Mouse (Mus musculus) stomach, postnatal 0 days (tissue): ENCODE data around the gene Nle1. TPM values are rescaled to one million over a fixed set of nuclear protein-coding genes. Genes with fewer than 3 reads are reported as not detected.

ENCODE experiments used
- ATAC-seq: fragments of 200-750 bp; cut with Nextera tagmentation; 2 replicates; pipeline ENCODE4 v1.8.0; 2017; ENCODE audit not compliant: low FRiP score, low TSS enrichment
- DNase-seq: peaks from one replicate; pipeline ENCODE4 v3.0.0-alpha.2; 2016; ENCODE audit warnings: low spot score
- H3K27ac ChIP-seq: fragments of 300-500 bp; sonication (generic); replicated peaks from 2 replicates; pipeline ENCODE4 v1.5.1; 2014; ENCODE audit warnings: mild to moderate bottlenecking, control low read depth
- H3K27me3 ChIP-seq: fragments of 300-500 bp; sonication (generic); 2 replicates; pipeline ENCODE4 v1.6.1; 2014; ENCODE audit warnings: low read length; ENCODE audit not compliant: control insufficient read depth, insufficient read depth
- H3K36me3 ChIP-seq: fragments of 300-500 bp; sonication (generic); 2 replicates; pipeline ENCODE4 v1.6.1; 2014; ENCODE audit warnings: low read length, mixed read lengths; ENCODE audit not compliant: control insufficient read depth, insufficient read depth
- H3K4me1 ChIP-seq: fragments of 300-500 bp; sonication (generic); replicated peaks from 2 replicates; pipeline ENCODE4 v1.6.1; 2014; ENCODE audit warnings: antibody characterized with exemption; ENCODE audit not compliant: control insufficient read depth, insufficient read depth
- H3K4me2 ChIP-seq: fragments of 300-500 bp; sonication (generic); replicated peaks from 2 replicates; pipeline ENCODE4 v1.6.1; 2014; ENCODE audit warnings: low read depth, mild to moderate bottlenecking, control low read depth, moderate library complexity
- H3K4me3 ChIP-seq: fragments of 300-500 bp; sonication (generic); 2 replicates; pipeline ENCODE4 v1.5.1; 2014; ENCODE audit warnings: low read depth, low read length, control low read depth
- H3K9ac ChIP-seq: fragments of 300-500 bp; sonication (generic); 2 replicates; pipeline ENCODE4 v1.6.1; 2014; ENCODE audit warnings: mild to moderate bottlenecking, low read length, control low read depth, mixed read lengths
- H3K9me3 ChIP-seq: fragments of 300-500 bp; sonication (generic); 2 replicates; pipeline ENCODE4 v1.6.1; 2016; ENCODE audit warnings: low read length; ENCODE audit not compliant: control insufficient read depth
- CTCF ChIP-seq: IDR thresholded peaks from 2 replicates; pipeline ENCODE4 v1.5.1; 2016; ENCODE audit warnings: antibody characterized with exemption, low read depth, mild to moderate bottlenecking, moderate library complexity
- EP300 ChIP-seq: optimal IDR thresholded peaks from 2 replicates; pipeline ENCODE3; 2016; ENCODE audit warnings: antibody characterized with exemption
- WGBS: fragments of 180-500 bp; shearing (Covaris S2); extraction: QIAGEN DNeasy Blood & Tissue Kit; methylation state at CpG from one replicate; pipeline ENCODE4 v1.1.7; 2014; 5-methylcytosine and 5-hydroxymethylcytosine counted together
- polyA plus RNA-seq: library from polyadenylated mRNA; unstranded; fragments of >200 nt; fragmentation: Nextera tagmentation; extraction: Ambion mirVana; gene quantifications from 2 replicates; pipeline ENCODE4 v1.2.1, GENCODE M21; 2015

Gene Nle1
- polyA plus RNA-seq, 1 experiment from 2014 or later: 15.3 TPM

- 6% methylated on average over 16 of the region's 16 CpGs for WGBS
- DNase-seq (peak; percentile 80), ATAC-seq (no peak)
- H3K36me3 ChIP-seq: no peaks in the 10 kb centered on the region
- no peak overlapping the region for H3K27ac ChIP-seq
- H3K4me3 ChIP-seq: no peak overlapping the region
- H3K27me3 ChIP-seq: no peaks in the 10 kb centered on the region
- no peaks in the 10 kb centered on the region for H3K4me1 ChIP-seq
- no peak for TF ChIP-seq EP300
- peak; percentile 99 for TF ChIP-seq CTCF
- no peak overlapping the region for H3K9ac ChIP-seq
- no peaks in the 10 kb centered on the region for H3K9me3 ChIP-seq
- peak overlapping the region; percentile 42 for H3K4me2 ChIP-seq
These were observed 6.6 kb upstream of the Nle1 start for GRCm38 (mm10) chr11:82914711-82915352.

- Histone ChIP-seq H3K4me3 (no peak overlapping the region), H3K27me3 (no peaks in the 10 kb centered on the region), H3K4me1 (peaks cover 3% of the 10 kb centered on the region), H3K9ac (no peak overlapping the region), H3K9me3 (no peaks in the 10 kb centered on the region), H3K4me2 (no peak overlapping the region), H3K27ac (no peak overlapping the region), H3K36me3 (no peaks in the 10 kb centered on the region)
- 72% methylated on average over 11 of the region's 11 CpGs for WGBS
- no peak for TF ChIP-seq CTCF
- TF ChIP-seq EP300: no peak
- ATAC-seq (no peak), DNase-seq (no peak)
These were observed 2.6 kb upstream of the Nle1 start for GRCm38 (mm10) chr11:82910679-82911389.

GRCm38 (mm10) chr11:82910250-82910649 lies 2.0 kb upstream of the Nle1 start, which contains the start of gene Unc45b:
Gene Unc45b, plus strand, starts transcription at chr11:82910550.
- Histone ChIP-seq H3K4me2 (no peak within 1 kb of the TSS), H3K36me3 (no peaks in the 10 kb centered on the region; the same call in 1 of the 2 replicates), H3K4me1 (peaks cover 3% of the 10 kb centered on the region), H3K27me3 (no peaks in the 10 kb centered on the region), H3K9ac (no peak within 1 kb of the TSS), H3K27ac (no peak within 1 kb of the TSS), H3K4me3 (no peak within 1 kb of the TSS), H3K9me3 (no peaks in the 10 kb centered on the region)
- TF ChIP-seq EP300 (no peak), CTCF (no peak)
- DNase-seq (no peak), ATAC-seq (no peak)
- WGBS: 74% methylated on average over 4 of the region's 4 CpGs

GRCm38 (mm10) chr11:82908608-82908989 lies 388 bp upstream of the Nle1 start:
- Histone ChIP-seq H3K36me3 (peaks cover 12% of the 10 kb centered on the region), H3K9ac (peak overlapping the region; percentile 18; the same call in 1 of the 2 replicates), H3K4me3 (no peak overlapping the region), H3K9me3 (no peaks in the 10 kb centered on the region), H3K27ac (no peak overlapping the region), H3K4me1 (peaks cover 3% of the 10 kb centered on the region), H3K4me2 (peak overlapping the region; percentile 87), H3K27me3 (no peaks in the 10 kb centered on the region)
- DNase-seq: no peak
- no peak for TF ChIP-seq EP300
- ATAC-seq: no peak
- WGBS: 59% methylated on average over 10 of the region's 10 CpGs

DNA sequence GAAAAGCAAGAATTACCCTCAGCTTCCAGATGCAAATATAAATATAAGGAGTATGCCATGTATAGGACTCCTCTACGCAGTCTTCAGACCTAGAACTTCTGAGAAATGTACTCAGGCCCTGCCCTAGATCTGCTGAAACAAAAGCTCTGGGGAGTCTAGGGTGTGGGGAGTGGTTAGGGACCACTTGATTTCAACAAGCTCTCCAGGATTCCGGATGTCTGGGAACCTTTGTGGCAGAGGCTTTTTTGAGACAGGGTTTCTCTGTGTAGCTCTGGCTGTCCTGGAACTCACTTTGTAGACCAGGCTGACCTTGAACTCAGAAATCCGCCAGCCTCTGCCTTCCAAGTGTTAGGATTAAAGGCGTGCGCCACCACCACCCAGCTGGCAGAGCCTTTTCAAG lies 2.4 kb downstream of the Nle1 start:
- Histone ChIP-seq H3K4me1 (peaks cover 3% of the 10 kb centered on the region), H3K9me3 (no peaks in the 10 kb centered on the region), H3K4me2 (no peak overlapping the region), H3K9ac (no peak overlapping the region), H3K27ac (no peak overlapping the region), H3K27me3 (no peaks in the 10 kb centered on the region), H3K36me3 (peaks cover 27% of the 10 kb centered on the region), H3K4me3 (no peak overlapping the region)
- DNase-seq (no peak), ATAC-seq (no peak)
- 95% methylated on average over 5 of the region's 5 CpGs for WGBS
- no peak for TF ChIP-seq CTCF
- no peak for TF ChIP-seq EP300

DNA sequence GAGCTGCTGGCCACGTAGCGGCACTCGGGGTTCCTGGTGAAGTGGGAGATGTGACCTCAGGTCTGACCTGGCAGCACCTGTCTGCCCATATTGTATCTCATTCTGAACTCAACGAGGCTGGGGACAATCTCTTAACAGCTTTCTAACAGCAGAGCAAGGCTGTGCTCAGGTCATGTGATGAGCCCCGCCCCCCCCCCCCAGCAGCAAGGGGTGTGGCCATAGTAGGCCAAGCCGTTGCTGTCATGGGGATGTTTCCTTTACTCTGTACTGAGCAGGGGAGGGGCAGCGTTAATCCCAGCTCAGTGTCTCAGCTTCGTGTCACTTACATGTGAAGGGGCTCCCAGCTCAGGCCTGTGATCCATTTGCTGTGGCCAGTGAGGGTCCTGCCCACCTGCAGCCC lies 3.3 kb downstream of the Nle1 start:
- peaks cover 3% of the 10 kb centered on the region for H3K4me1 ChIP-seq
- no peak overlapping the region for H3K9ac ChIP-seq
- H3K27ac ChIP-seq: no peak overlapping the region
- no peak overlapping the region for H3K4me2 ChIP-seq
- H3K4me3 ChIP-seq: no peak overlapping the region
- TF ChIP-seq EP300 (no peak), CTCF (no peak)
- H3K27me3 ChIP-seq: no peaks in the 10 kb centered on the region
- no peak for ATAC-seq
- DNase-seq: no peak
- WGBS: 51% methylated on average over 8 of the region's 8 CpGs
- H3K9me3 ChIP-seq: no peaks in the 10 kb centered on the region
- H3K36me3 ChIP-seq: peaks cover 32% of the 10 kb centered on the region
